ENCODE assay signal across 19 mouse cellular contexts in the genomic region with DNA sequence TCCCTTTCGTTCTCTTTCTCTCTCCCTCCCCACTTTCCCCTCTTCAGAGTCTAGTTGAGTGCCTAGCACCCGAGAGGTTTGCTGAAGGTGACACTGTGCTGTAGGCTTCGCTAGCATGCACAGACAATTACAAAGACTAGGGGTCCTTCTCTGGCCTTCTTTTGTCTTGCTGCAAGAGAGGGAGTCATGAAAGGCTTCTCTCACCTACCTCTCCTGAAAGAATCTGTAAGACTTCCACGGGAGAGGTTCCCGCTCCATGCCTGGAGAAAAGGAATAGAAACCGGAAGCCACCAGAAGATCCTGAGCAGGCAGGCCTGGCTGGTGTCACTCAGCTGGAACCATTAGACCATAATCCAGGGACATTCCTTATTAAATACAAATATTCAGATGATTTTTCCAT. TPM values are rescaled to one million over a fixed set of nuclear protein-coding genes. Genes with fewer than 3 reads are reported as not detected.
DNase-seq lines count a peak whose midpoint lies in the region; ATAC-seq lines count a peak whose summit lies in the region.
"Had no signal": no experiment of that assay in that cellular context is flagged by ENCODE, and none has a peak within 500 bp of the region (broad histone marks: within the 10 kb centered on the region; RNA-seq: fewer than 3 reads in every experiment).

No protein-coding gene starts in this region.

- H3K9ac ChIP-seq in midbrain, embryonic 15.5 days = no peak overlapping the region
- no peak overlapping the region for H3K9ac ChIP-seq in limb, embryonic 12.5 days (replicated peaks)
- H3K9ac ChIP-seq: embryonic facial prominence, embryonic 15.5 days; forebrain, embryonic 15.5 days; hindbrain, embryonic 12.5 days had no signal

- no peak for ATAC-seq in midbrain, embryonic 15.5 days (replicated peaks)
- ATAC-seq in limb, embryonic 12.5 days (ENCODE audit: insufficient number of reproducible peaks, insufficient read depth, low FRiP score, low TSS enrichment, low read depth) = no peak
- ATAC-seq: forebrain, embryonic 15.5 days; hindbrain, postnatal 0 days had no signal

- H3K4me3 ChIP-seq in midbrain, embryonic 10.5 days = no peak overlapping the region
- no peak overlapping the region for H3K4me3 ChIP-seq in midbrain, embryonic 15.5 days
- H3K4me3 ChIP-seq in limb, embryonic 10.5 days = no peak overlapping the region
- no peak overlapping the region for H3K4me3 ChIP-seq in limb, embryonic 12.5 days (replicated peaks)
- H3K4me3 ChIP-seq: embryonic facial prominence, embryonic 15.5 days; erythroblast, embryonic 14.5 days; forebrain, embryonic 15.5 days; heart, adult 2 months; hindbrain, embryonic 12.5 days had no signal

- 88% methylated on average over 6 of the region's 6 CpGs for WGBS in midbrain, embryonic 10.5 days
- WGBS in midbrain, embryonic 15.5 days = 80% methylated on average over 6 of the region's 6 CpGs
- 91% methylated on average over 6 of the region's 6 CpGs for WGBS in limb, embryonic 10.5 days
- WGBS in limb, embryonic 12.5 days = 89% methylated on average over 6 of the region's 6 CpGs

- peak overlapping the region; percentile 59 for H3K27ac ChIP-seq in midbrain, embryonic 10.5 days (replicated peaks)
- H3K27ac ChIP-seq in midbrain, embryonic 15.5 days = no peak overlapping the region
- peak overlapping the region; percentile 88 for H3K27ac ChIP-seq in limb, embryonic 10.5 days
- peak overlapping the region; percentile 95 for H3K27ac ChIP-seq in limb, embryonic 12.5 days
- H3K27ac ChIP-seq: heart, adult 2 months; hindbrain, embryonic 12.5 days had no signal

- no peak for DNase-seq in midbrain, embryonic 10.5 days (ENCODE audit: low spot score)
- no peak for DNase-seq in limb, embryonic 10.5 days (ENCODE audit: low spot score)
- DNase-seq in urinary bladder, postnatal 4 days (ENCODE audit: low spot score in 2 of 2) = no peak
- no peak for DNase-seq in layer of hippocampus, postnatal 14 days (ENCODE audit: low spot score in 2 of 2)
- DNase-seq: adrenal gland, adult 8-10 months; adrenal gland, postnatal 36 days; cerebellum, adult 2 months; cerebellum, postnatal 10 days; gastrocnemius, postnatal 10 days; heart, adult 2 months; heart, postnatal 36 days had no signal

- H3K9me3 ChIP-seq in midbrain, embryonic 10.5 days (replicated peaks) = peaks cover 3% of the 10 kb centered on the region; the same call in 1 of the 2 replicates
- H3K9me3 ChIP-seq in midbrain, embryonic 15.5 days = no peaks in the 10 kb centered on the region
- no peaks in the 10 kb centered on the region for H3K9me3 ChIP-seq in limb, embryonic 10.5 days (replicated peaks)
- H3K9me3 ChIP-seq in limb, embryonic 12.5 days = no peaks in the 10 kb centered on the region
- H3K9me3 ChIP-seq: embryonic facial prominence, embryonic 15.5 days; forebrain, embryonic 15.5 days; hindbrain, embryonic 12.5 days had no signal

- H3K27me3 ChIP-seq in midbrain, embryonic 10.5 days (ENCODE audit: low read depth, poor library complexity, severe bottlenecking) = peaks cover 53% of the 10 kb centered on the region
- no peaks in the 10 kb centered on the region for H3K27me3 ChIP-seq in midbrain, embryonic 15.5 days (replicated peaks)
- no peaks in the 10 kb centered on the region for H3K27me3 ChIP-seq in limb, embryonic 10.5 days (ENCODE audit: low read depth, poor library complexity, severe bottlenecking)
- H3K27me3 ChIP-seq in limb, embryonic 12.5 days = no peaks in the 10 kb centered on the region
- H3K27me3 ChIP-seq: embryonic facial prominence, embryonic 15.5 days; forebrain, embryonic 15.5 days; hindbrain, embryonic 12.5 days had no signal

- H3K36me3 ChIP-seq in midbrain, embryonic 10.5 days = no peaks in the 10 kb centered on the region
- H3K36me3 ChIP-seq in midbrain, embryonic 15.5 days (replicated peaks) = no peaks in the 10 kb centered on the region
- H3K36me3 ChIP-seq in limb, embryonic 10.5 days = no peaks in the 10 kb centered on the region
- H3K36me3 ChIP-seq in limb, embryonic 12.5 days = no peaks in the 10 kb centered on the region
- H3K36me3 ChIP-seq: embryonic facial prominence, embryonic 15.5 days; forebrain, embryonic 15.5 days; hindbrain, embryonic 12.5 days had no signal

- peaks cover 63% of the 10 kb centered on the region for H3K4me1 ChIP-seq in midbrain, embryonic 10.5 days
- peaks cover 12% of the 10 kb centered on the region for H3K4me1 ChIP-seq in midbrain, embryonic 15.5 days
- peaks cover 81% of the 10 kb centered on the region for H3K4me1 ChIP-seq in limb, embryonic 10.5 days
- H3K4me1 ChIP-seq in limb, embryonic 12.5 days (replicated peaks) = peaks cover 76% of the 10 kb centered on the region

- no peak overlapping the region for H3K4me2 ChIP-seq in midbrain, embryonic 15.5 days
- no peak overlapping the region for H3K4me2 ChIP-seq in limb, embryonic 12.5 days
- H3K4me2 ChIP-seq: embryonic facial prominence, embryonic 15.5 days; forebrain, embryonic 15.5 days; heart, embryonic 11.5 days; hindbrain, embryonic 12.5 days had no signal

RNA-seq across cellular contexts. Expression of gene Nepro, which starts 56.0 kb away (rescaled TPM):
- 11.3 and 14.0 TPM in 2 replicates for polyA plus RNA-seq in midbrain, embryonic 10.5 days (2016; fragmentation: Nextera tagmentation; extraction: Ambion mirVana)
- polyA plus RNA-seq in midbrain, embryonic 15.5 days (2015; fragmentation: Nextera tagmentation; extraction: Ambion mirVana) = 4.4 and 4.9 TPM in 2 replicates
- polyA plus RNA-seq in limb, embryonic 10.5 days (2016; fragmentation: Nextera tagmentation; extraction: Ambion mirVana) = 14.0 and 15.7 TPM in 2 replicates
- 11.7 and 12.8 TPM in 2 replicates for polyA plus RNA-seq in limb, embryonic 12.5 days (2016; fragmentation: Nextera tagmentation; extraction: Ambion mirVana)
- total RNA-seq in layer of hippocampus, postnatal 14 days (2021) = 1 to 10 TPM; 4.3 to 6.5 TPM
